Mouse (Mus musculus) ES-E14 (cell line): Measurements from ENCODE around the gene Plppr5. TPM values are rescaled to one million over a fixed set of nuclear protein-coding genes. Genes with fewer than 3 reads are reported as not detected.

Experiments used
- DNase-seq: peaks from one replicate; pipeline ENCODE4 v3.0.0-alpha.2; 2013; ENCODE audit warnings: low read depth, low spot score
- H3K27ac ChIP-seq: 2 replicates; pipeline ENCODE4 v1.5.1; 2012; ENCODE audit warnings: low read depth, mild to moderate bottlenecking, low read length, moderate library complexity, mixed read lengths; ENCODE audit not compliant: poor library complexity, insufficient read depth, severe bottlenecking
- H3K36me3 ChIP-seq: 2 replicates; pipeline ENCODE4 v1.6.1; 2012; ENCODE audit warnings: mild to moderate bottlenecking, low read length, moderate library complexity, mixed read lengths; ENCODE audit not compliant: control insufficient read depth, poor library complexity, insufficient read depth, severe bottlenecking
- H3K4me1 ChIP-seq, 2 experiments: fragments of 150-350 bp in 1 of 2; sonication (generic) in 1 of 2; 2 replicates each; pipeline ENCODE4 v1.6.1; 2012; ENCODE audit warnings: low read length in 2 of 2, mild to moderate bottlenecking in 1 of 2, mixed read lengths in 1 of 2; ENCODE audit not compliant: control insufficient read depth in 2 of 2, insufficient read depth in 2 of 2, poor library complexity in 1 of 2
- H3K4me3 ChIP-seq, 2 experiments: fragments of 150-350 bp in 1 of 2; sonication (generic) in 1 of 2; 2 replicates each; pipeline ENCODE4 v1.5.1; 2012; ENCODE audit warnings: low read length in 2 of 2, low read depth in 1 of 2, mild to moderate bottlenecking in 1 of 2, mixed read lengths in 1 of 2; ENCODE audit not compliant: insufficient read depth in 1 of 2, poor library complexity in 1 of 2, severe bottlenecking in 1 of 2
- H3K9ac ChIP-seq: 2 replicates; pipeline ENCODE4 v1.6.1; 2012; ENCODE audit warnings: low read depth, mild to moderate bottlenecking, low read length, mixed read lengths; ENCODE audit not compliant: poor library complexity, insufficient read depth, severe bottlenecking
- H3K9me3 ChIP-seq: fragments of 150-350 bp; sonication (generic); 2 replicates; pipeline ENCODE4 v1.6.1; 2012; ENCODE audit warnings: low read depth, mild to moderate bottlenecking, low read length; ENCODE audit not compliant: control insufficient read depth, insufficient read depth
- CHD2 ChIP-seq: IDR thresholded peaks from 2 replicates; pipeline ENCODE4 v1.6.1; 2014; ENCODE audit warnings: mild to moderate bottlenecking, low read depth, low read length, inconsistent platforms
- HCFC1 ChIP-seq: IDR thresholded peaks from 2 replicates; pipeline ENCODE4 v1.6.1; 2012; ENCODE audit warnings: low read length, inconsistent platforms, borderline replicate concordance; ENCODE audit not compliant: insufficient read depth
- MAFK ChIP-seq: IDR thresholded peaks from 2 replicates; pipeline ENCODE4 v1.6.1; 2014; ENCODE audit warnings: mild to moderate bottlenecking, low read depth, low read length, inconsistent platforms; ENCODE audit not compliant: insufficient read depth
- ZC3H11A ChIP-seq: IDR thresholded peaks from 2 replicates; pipeline ENCODE4 v1.6.1; 2012; ENCODE audit warnings: low read depth, mild to moderate bottlenecking, inconsistent platforms, low read length, borderline replicate concordance
- ZNF384 ChIP-seq: IDR thresholded peaks from 2 replicates; pipeline ENCODE4 v1.6.1; 2012; ENCODE audit warnings: low read depth, low read length, inconsistent platforms
- in situ Hi-C, 2 experiments: fragments of 600-800 bp; cut with MboI; formaldehyde crosslinking; loops; one replicate each; pipeline ENCODE4 v1.15.1; 2025; ENCODE audit warnings: low sequenced_read_pairs in 2 of 2, inconsistent platforms in 1 of 2; ENCODE audit not compliant: unreplicated experiment in 2 of 2
- total RNA-seq: library from RNA; depleted of rRNA; stranded (reverse); fragments of 300-350 nt; gene quantifications from 2 replicates; pipeline ENCODE4 v1.2.3, GENCODE M21; 2012

The Plppr5 gene
- total RNA-seq, 1 experiment, result not detected

- H3K9ac ChIP-seq, result no peak overlapping the region
- no peaks in the 10 kb centered on the region for H3K36me3 ChIP-seq
- no peaks in the 10 kb centered on the region for H3K9me3 ChIP-seq
- H3K4me3 ChIP-seq, result no peak overlapping the region
- DNase-seq, result no peak
- no peak for TF ChIP-seq CHD2
- TF ChIP-seq MAFK, result no peak
- no peaks in the 10 kb centered on the region for H3K4me1 ChIP-seq
- H3K27ac ChIP-seq, result no peak overlapping the region
- in situ Hi-C loops, result no loop called here
These were observed 50.8 kb downstream of the Plppr5 start for GRCm38 (mm10) chr3:117625257-117626001.

GRCm38 (mm10) chr3:117628799-117629198 lies 54.2 kb downstream of the Plppr5 start:
- no peak for TF ChIP-seq ZNF384
- no peak for TF ChIP-seq ZC3H11A
- TF ChIP-seq MAFK, result no peak
- no peak for TF ChIP-seq CHD2
- no peak for TF ChIP-seq HCFC1
- Histone ChIP-seq H3K36me3 (no peaks in the 10 kb centered on the region), H3K4me1 (no peaks in the 10 kb centered on the region), H3K9ac (no peak overlapping the region), H3K4me3 (no peak overlapping the region), H3K9me3 (no peaks in the 10 kb centered on the region), H3K27ac (no peak overlapping the region)
- no peak for DNase-seq
- in situ Hi-C loops, result no loop called here

GRCm38 (mm10) chr3:117630332-117630731 lies 55.7 kb downstream of the Plppr5 start:
- TF ChIP-seq ZNF384 (no peak), ZC3H11A (no peak), HCFC1 (no peak), CHD2 (no peak), MAFK (no peak)
- Histone ChIP-seq H3K4me1 (no peaks in the 10 kb centered on the region), H3K27ac (no peak overlapping the region), H3K9me3 (no peaks in the 10 kb centered on the region), H3K9ac (no peak overlapping the region), H3K4me3 (no peak overlapping the region), H3K36me3 (no peaks in the 10 kb centered on the region)
- in situ Hi-C loops, result no loop called here
- DNase-seq, result peak; percentile 7

DNA sequence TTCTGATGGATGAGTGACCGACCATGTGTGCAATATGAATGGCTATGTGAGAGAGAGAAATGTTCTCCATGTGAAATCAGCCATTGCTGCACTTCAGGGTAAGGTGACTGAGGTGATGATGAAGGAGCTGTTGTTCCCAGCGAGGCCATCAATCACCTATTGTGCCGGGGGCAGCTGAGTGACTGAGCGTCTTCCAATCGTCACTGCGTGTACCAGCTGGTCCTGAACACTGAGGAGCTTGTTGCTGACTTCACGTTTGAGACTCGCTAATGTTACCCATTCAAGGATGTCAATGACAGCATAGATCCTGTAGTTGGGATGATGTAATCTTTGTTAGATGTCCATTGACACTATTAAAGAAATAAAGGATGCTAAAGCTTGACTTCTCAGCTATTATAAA lies 74.0 kb downstream of the Plppr5 start:
- H3K4me3 ChIP-seq, result no peak overlapping the region
- H3K27ac ChIP-seq, result no peak overlapping the region
- no peak for TF ChIP-seq ZNF384
- no peak for TF ChIP-seq CHD2
- no peak for TF ChIP-seq ZC3H11A
- TF ChIP-seq MAFK, result no peak
- no peak for TF ChIP-seq HCFC1
- in situ Hi-C loops, result no loop called here
- no peak overlapping the region for H3K9ac ChIP-seq
- no peak for DNase-seq
- no peaks in the 10 kb centered on the region for H3K4me1 ChIP-seq
- H3K9me3 ChIP-seq, result no peaks in the 10 kb centered on the region
- H3K36me3 ChIP-seq, result no peaks in the 10 kb centered on the region

DNA sequence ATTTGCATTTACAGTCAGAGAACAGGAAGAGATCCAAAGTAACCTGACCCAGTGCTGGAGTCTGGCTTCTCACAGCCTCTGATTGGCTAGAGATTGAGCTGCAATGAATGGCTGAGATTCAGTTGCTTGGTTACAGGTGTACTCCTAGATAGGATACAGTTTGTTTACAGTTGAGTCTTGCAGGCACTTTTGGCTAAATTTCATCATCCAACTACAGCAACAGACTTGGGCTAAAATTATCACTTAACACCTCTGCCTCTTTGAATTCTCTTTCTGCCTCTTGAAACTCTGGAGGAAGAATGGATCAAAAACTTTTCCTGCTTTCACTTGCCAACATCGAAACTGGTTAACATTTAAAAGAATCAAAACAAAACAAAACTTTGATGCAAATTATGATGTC lies 89.7 kb downstream of the Plppr5 start:
- no peaks in the 10 kb centered on the region for H3K9me3 ChIP-seq
- DNase-seq, result no peak

More for the DNA sequence above, 89.7 kb downstream of the Plppr5 start:
- H3K4me3 ChIP-seq, result no peak overlapping the region
- in situ Hi-C loops, result no loop called here
- H3K36me3 ChIP-seq, result no peaks in the 10 kb centered on the region
- no peaks in the 10 kb centered on the region for H3K4me1 ChIP-seq
- no peak overlapping the region for H3K9ac ChIP-seq
- TF ChIP-seq ZNF384 (no peak), MAFK (no peak)
- H3K27ac ChIP-seq, result no peak overlapping the region
